Mouse (Mus musculus) lung, embryonic 16.5 days (tissue): ENCODE measurements around the gene Pskh1. TPM values are rescaled to one million over a fixed set of nuclear protein-coding genes. Genes with fewer than 3 reads are reported as not detected.

ENCODE experiments used
- ATAC-seq: fragments of 200-750 bp; cut with Nextera tagmentation; 2 replicates; pipeline ENCODE4 v1.8.0; 2017; ENCODE audit warnings: low read depth, mild to moderate bottlenecking, moderate library complexity
- H3K27ac ChIP-seq: fragments of 300-500 bp; sonication (generic); 2 replicates; pipeline ENCODE4 v1.5.1; 2014; ENCODE audit warnings: mild to moderate bottlenecking, control low read depth, low read length
- H3K27me3 ChIP-seq: fragments of 300-500 bp; sonication (generic); 2 replicates; pipeline ENCODE4 v1.6.1; 2014; ENCODE audit warnings: low read depth, low read length, mixed read lengths; ENCODE audit not compliant: control insufficient read depth, insufficient read depth
- H3K36me3 ChIP-seq: fragments of 300-500 bp; sonication (generic); 2 replicates; pipeline ENCODE4 v1.6.1; 2014; ENCODE audit warnings: low read length; ENCODE audit not compliant: control insufficient read depth, insufficient read depth
- H3K4me1 ChIP-seq: fragments of 300-500 bp; sonication (generic); replicated peaks from 2 replicates; pipeline ENCODE4 v1.6.1; 2014; ENCODE audit warnings: low read length, mixed read lengths; ENCODE audit not compliant: control insufficient read depth, insufficient read depth
- H3K4me2 ChIP-seq: fragments of 300-500 bp; sonication (generic); 2 replicates; pipeline ENCODE4 v1.6.1; 2014; ENCODE audit warnings: low read depth, low read length, control low read depth
- H3K4me3 ChIP-seq: fragments of 300-500 bp; sonication (generic); 2 replicates; pipeline ENCODE4 v1.5.1; 2014; ENCODE audit warnings: mild to moderate bottlenecking, low read length, control low read depth
- H3K9ac ChIP-seq: fragments of 300-500 bp; sonication (generic); 2 replicates; pipeline ENCODE4 v1.6.1; 2014; ENCODE audit warnings: low read length, control low read depth
- H3K9me3 ChIP-seq: fragments of 300-500 bp; sonication (generic); 2 replicates; pipeline ENCODE4 v1.6.1; 2016; ENCODE audit warnings: low read length; ENCODE audit not compliant: control insufficient read depth
- WGBS: fragments of 180-500 bp; shearing (Covaris S2); extraction: QIAGEN DNeasy Blood & Tissue Kit; methylation state at CpG from one replicate; pipeline ENCODE4 v1.1.7; 2014; 5-methylcytosine and 5-hydroxymethylcytosine counted together
- polyA plus RNA-seq: library from polyadenylated mRNA; unstranded; fragments of >200 nt; fragmentation: Nextera tagmentation; extraction: Ambion mirVana; gene quantifications from 2 replicates; pipeline ENCODE4 v1.2.1, GENCODE M21; 2015

The Pskh1 gene
- polyA plus RNA-seq, 1 experiment from 2014 or later = 34.0 TPM

DNA sequence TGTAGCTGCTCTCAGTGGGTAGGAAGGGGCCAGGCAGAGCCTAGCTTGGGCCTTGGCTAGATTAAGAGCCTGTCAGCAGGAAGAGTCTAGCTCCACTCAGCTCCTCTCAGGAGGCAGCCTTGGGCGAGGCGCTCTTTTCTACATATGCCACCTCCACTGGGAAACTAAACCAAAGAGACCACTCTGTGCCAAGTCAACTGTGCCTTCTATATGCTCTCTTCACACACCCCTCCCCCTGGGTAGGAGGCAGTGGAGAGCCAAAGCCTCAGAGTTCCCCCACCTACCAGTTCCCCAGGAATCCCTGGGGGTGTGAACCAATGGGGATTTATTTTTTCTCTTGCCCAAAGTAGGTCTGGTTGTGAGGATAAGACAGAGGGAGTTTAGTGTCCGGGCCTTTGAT is 31.0 kb downstream of the Pskh1 start:
- 85% methylated on average over 3 of the region's 3 CpGs for WGBS
- Histone ChIP-seq H3K27me3 (no peaks in the 10 kb centered on the region), H3K9ac (no peak overlapping the region), H3K4me2 (no peak overlapping the region), H3K27ac (no peak overlapping the region), H3K4me1 (peaks cover 2% of the 10 kb centered on the region), H3K36me3 (0 out of 2 replicates have a peak, but pooled peaks cover 6% of the 10 kb centered on the region), H3K4me3 (no peak overlapping the region), H3K9me3 (no peaks in the 10 kb centered on the region)
- no peak for ATAC-seq

DNA sequence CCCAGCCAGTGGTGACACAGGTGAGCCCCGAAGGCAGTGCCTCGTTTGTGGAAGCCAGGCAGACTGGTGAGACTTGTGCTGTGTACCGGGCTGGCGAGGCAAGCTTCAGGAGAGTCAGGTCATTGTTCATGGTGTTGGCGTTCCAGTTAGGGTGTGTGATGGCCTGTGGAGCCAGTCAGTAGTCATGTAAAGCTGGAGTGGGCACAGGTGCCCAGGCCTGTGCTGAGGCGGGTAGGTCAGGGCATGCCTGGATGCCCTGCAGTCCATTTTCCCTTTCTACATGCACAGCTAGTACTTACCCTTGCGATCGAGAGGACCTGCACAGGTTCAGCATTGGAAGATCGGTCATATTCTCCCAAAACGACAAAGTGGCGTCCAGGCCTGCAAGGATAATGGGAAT is 32.3 kb downstream of the Pskh1 start:
- Histone ChIP-seq H3K4me3 (no peak overlapping the region), H3K36me3 (0 out of 2 replicates have a peak, but pooled peaks cover 6% of the 10 kb centered on the region), H3K4me1 (peaks cover 7% of the 10 kb centered on the region), H3K9ac (no peak overlapping the region), H3K27ac (no peak overlapping the region), H3K9me3 (no peaks in the 10 kb centered on the region), H3K27me3 (no peaks in the 10 kb centered on the region), H3K4me2 (no peak overlapping the region)
- 88% methylated on average over 11 of the region's 11 CpGs for WGBS
- no peak for ATAC-seq

DNA sequence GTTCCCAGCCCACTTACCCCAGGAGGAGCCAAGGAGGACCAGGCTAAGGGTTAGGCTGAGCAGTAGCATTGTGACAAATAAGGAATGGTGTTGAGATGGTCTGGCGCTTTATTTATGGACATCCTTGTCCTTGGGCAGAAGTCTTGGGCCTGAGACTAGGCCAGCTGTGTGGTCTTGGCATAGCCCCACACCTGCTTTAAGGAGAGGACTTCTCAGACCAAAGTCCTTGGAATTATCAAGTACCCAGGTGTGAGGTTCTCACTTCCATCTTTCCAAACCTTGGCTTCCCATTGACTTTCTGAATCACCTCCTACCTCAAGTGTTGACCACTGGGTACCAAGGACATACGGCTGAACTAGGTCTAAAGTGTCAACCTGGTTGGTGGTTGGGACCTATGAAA is 33.5 kb downstream of the Pskh1 start, which contains the start of gene Ctrl:
Gene Ctrl, minus strand, starts transcription at position 101 of the 400 bp plus-strand sequence.
- Histone ChIP-seq H3K27ac (no peak within 1 kb of the TSS), H3K9ac (no peak within 1 kb of the TSS), H3K4me1 (peaks cover 12% of the 10 kb centered on the region), H3K4me3 (no peak within 1 kb of the TSS), H3K9me3 (no peaks in the 10 kb centered on the region), H3K27me3 (no peaks in the 10 kb centered on the region), H3K4me2 (no peak within 1 kb of the TSS), H3K36me3 (0 out of 2 replicates have a peak, but pooled peaks cover 6% of the 10 kb centered on the region)
- WGBS = 89% methylated on average over 2 of the region's 2 CpGs
- no peak for ATAC-seq

DNA sequence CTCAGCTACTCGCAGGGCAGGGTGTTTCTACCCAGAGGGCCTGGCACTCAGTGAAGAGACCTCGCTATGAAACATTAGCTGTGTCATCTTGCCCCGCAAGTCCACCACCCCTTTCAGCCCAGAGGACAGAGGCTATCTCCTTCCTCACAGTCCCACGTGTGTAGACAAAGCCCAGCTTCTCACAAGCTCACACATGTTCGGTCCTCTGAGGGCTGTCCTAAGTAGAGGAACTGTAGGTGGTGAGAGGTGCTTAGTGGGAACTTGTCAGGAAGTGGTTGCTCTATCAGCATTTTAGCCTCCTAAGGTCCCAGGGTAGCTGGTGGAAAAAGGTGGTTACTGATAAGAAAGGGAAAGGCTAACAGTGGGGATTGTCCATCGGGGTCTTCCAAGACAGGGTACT is 34.9 kb downstream of the Pskh1 start:
- no peak overlapping the region for H3K27ac ChIP-seq
- 0 out of 2 replicates have a peak, but pooled peaks cover 2% of the 10 kb centered on the region for H3K36me3 ChIP-seq
- no peaks in the 10 kb centered on the region for H3K9me3 ChIP-seq
- no peak overlapping the region for H3K9ac ChIP-seq
- H3K4me3 ChIP-seq = no peak overlapping the region
- H3K27me3 ChIP-seq = no peaks in the 10 kb centered on the region
- peaks cover 12% of the 10 kb centered on the region for H3K4me1 ChIP-seq
- no peak overlapping the region for H3K4me2 ChIP-seq
- ATAC-seq = no peak
- 62% methylated on average over 6 of the region's 6 CpGs for WGBS

DNA sequence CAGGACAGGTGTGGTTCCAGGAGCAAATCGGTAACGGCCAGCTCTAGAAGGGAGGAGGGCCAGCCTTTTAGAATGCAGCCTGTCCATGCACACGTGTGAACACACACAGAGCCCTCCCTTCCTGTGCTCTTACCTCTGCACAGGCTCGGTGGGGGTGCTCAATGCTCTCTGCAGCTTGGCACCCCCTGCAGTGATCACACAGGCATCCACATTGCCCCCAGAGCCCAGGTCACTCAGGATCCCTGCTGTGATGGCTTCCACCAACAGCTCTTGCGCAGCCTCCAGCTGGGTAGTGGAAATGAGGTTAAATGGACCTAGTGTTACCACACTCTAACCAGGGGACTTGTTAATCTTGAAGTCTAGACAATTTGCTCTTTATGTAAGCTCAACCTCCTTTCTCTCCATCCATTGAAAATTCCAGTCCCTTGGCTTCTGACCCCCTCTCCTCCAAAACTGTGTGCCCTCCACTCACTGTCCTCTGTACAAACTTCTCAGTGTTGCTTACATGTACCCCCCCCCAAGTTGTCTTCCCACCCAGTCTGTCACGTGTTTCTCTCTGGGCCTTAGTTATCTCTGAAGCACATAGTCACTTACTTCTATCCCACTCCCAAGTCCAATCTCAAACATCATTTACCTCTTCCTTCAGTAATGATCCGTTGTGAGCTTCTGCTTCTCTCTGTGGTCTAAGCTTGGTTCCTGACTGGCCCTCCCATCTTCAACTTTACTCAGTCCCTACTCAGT is 35.8 kb downstream of the Pskh1 start:
- Histone ChIP-seq H3K4me3 (peak overlapping the region; percentile 80), H3K36me3 (0 out of 2 replicates have a peak, but pooled peaks cover 2% of the 10 kb centered on the region), H3K4me1 (peaks cover 12% of the 10 kb centered on the region), H3K9ac (peak overlapping the region; percentile 73), H3K9me3 (no peaks in the 10 kb centered on the region), H3K4me2 (peak overlapping the region; percentile 72), H3K27me3 (no peaks in the 10 kb centered on the region), H3K27ac (0 out of 2 replicates have a peak overlapping the region, but pooled peaks have one; percentile 35)
- 17% methylated on average over 7 of the region's 7 CpGs for WGBS
- ATAC-seq = no peak

DNA sequence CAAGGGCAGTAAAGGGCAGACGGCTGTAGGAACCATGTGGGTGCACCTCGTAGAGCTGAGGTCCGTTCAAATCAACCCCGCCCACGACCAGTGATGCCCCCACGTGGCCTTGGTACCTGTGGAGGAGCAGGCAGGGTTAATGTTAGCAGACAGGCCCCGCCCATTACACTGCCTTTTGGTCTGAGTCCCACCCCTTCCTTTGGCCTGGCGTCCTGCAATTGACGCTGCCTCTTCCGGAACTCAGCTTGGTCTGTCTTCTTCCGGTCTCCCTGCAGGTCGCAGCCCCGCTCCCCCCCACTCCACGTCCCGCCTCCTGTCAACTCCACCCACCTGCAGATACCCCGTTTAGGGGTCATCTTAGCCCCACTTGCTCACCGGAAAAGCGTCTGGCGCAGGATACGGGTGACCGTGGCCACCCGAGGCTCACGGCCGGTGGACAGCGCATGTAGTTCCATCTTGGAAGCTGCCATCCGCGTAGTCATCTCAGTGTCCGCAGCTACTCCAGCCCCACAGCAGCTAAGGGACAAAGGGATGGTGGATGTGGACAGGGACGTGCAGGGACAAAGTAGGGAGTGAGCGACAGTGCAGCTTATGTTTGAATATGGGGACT is 36.7 kb downstream of the Pskh1 start:
- H3K9me3 ChIP-seq = no peaks in the 10 kb centered on the region
- H3K4me2 ChIP-seq = peak overlapping the region; percentile 72
- peak overlapping the region; percentile 86 for H3K27ac ChIP-seq
- under 1% methylated on average over 30 of the region's 30 CpGs for WGBS
- 0 out of 2 replicates have a peak, but pooled peaks cover 5% of the 10 kb centered on the region for H3K36me3 ChIP-seq
- H3K9ac ChIP-seq = peak overlapping the region; percentile 73
- H3K27me3 ChIP-seq = no peaks in the 10 kb centered on the region
- ATAC-seq = peak; percentile 92
- H3K4me1 ChIP-seq = peaks cover 12% of the 10 kb centered on the region
- H3K4me3 ChIP-seq = peak overlapping the region; percentile 80

DNA sequence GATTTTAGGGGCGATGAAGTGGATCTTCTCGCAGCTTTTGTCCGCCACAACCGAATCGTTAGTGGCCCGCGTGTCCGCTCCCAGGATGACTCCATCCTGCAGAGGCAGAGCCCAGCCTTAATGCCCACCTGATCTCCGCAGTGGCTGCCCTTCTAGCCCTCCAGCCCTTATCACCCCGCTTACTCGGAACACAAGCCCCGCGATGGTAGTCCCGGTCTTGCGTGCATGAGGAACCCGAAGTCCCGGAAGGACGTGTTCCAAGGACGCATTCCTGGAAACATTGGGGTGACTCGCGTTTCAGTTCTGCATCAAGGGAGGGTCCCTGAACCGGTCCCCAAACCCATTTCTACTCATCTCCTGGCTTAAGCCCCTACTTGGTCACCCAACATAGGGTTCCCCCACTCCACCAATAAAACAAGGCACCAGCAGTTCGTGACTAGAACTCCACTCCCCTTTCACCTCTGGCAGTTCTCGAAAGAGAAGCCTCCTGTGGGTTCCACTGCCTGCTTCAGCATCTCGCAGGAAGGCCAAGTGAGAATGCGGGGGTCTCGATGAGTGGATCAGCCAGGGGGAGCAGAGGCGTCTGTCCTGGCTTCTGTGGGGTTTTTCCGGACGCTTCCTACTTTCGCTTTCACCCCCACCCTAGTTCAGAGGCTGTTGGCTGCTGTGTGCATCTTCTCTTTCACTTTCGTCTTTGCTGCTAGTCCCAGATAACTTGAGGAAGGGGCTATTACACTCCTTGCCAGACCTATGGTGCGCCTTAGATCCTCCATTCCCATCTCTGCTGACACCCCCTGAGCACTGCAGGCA is 37.5 kb downstream of the Pskh1 start:
- Histone ChIP-seq H3K36me3 (peaks cover 5% of the 10 kb centered on the region; the same call in 1 of the 2 replicates), H3K9me3 (no peaks in the 10 kb centered on the region), H3K27me3 (no peaks in the 10 kb centered on the region), H3K4me1 (peaks cover 12% of the 10 kb centered on the region), H3K9ac (peak overlapping the region; percentile 73), H3K4me2 (peak overlapping the region; percentile 72), H3K4me3 (peak overlapping the region; percentile 80), H3K27ac (peak overlapping the region; percentile 86)
- peak; percentile 32; the same call in 1 of the 2 replicates for ATAC-seq
- WGBS = under 1% methylated on average over 33 of the region's 33 CpGs

DNA sequence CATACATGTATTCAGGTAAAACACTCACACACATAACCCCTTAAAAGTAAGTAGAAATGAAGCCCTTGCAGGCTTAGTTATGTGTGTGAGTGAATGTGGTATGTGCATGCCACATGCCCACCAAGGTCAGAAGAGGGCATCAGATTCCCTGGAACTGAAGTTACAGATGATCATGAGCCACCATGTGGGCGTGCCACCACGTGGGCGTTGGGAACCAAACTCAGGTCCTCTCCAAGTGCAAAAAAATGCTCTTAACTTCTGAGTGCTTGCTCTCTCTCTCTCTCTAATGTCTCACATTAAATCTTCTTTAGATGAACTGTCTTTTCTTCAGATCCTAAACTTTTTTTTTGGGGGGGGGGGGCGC is 38.0 kb downstream of the Pskh1 start, which contains the start of gene Psmb10:
Gene Psmb10, minus strand, starts transcription at position 139 of the 364 bp plus-strand sequence.
- no peak for ATAC-seq
- H3K27ac ChIP-seq = peak within 1 kb of the TSS; percentile 86
- H3K4me3 ChIP-seq = peak within 1 kb of the TSS; percentile 80
- no peaks in the 10 kb centered on the region for H3K27me3 ChIP-seq
- H3K9ac ChIP-seq = peak within 1 kb of the TSS; percentile 73
- H3K36me3 ChIP-seq = peaks cover 7% of the 10 kb centered on the region; the same call in 1 of the 2 replicates
- WGBS = 13% methylated on average over 4 of the region's 4 CpGs
- H3K4me2 ChIP-seq = peak within 1 kb of the TSS; percentile 72
- no peaks in the 10 kb centered on the region for H3K9me3 ChIP-seq
- H3K4me1 ChIP-seq = peaks cover 12% of the 10 kb centered on the region
